Mouse (Mus musculus) MEL (cell line): ENCODE measurements around the gene Gatm. TPM values are rescaled to one million over a fixed set of nuclear protein-coding genes. Genes with fewer than 3 reads are reported as not detected.

ENCODE experiments used
- DNase-seq: peaks from one replicate; pipeline ENCODE4 v3.0.0; 2011; ENCODE audit warnings: low read depth, low spot score
- H3K27ac ChIP-seq: 2 replicates; pipeline ENCODE4 v1.5.1; 2012; ENCODE audit warnings: low read depth, mild to moderate bottlenecking, control low read depth, low read length, moderate library complexity; ENCODE audit not compliant: control insufficient read depth
- H3K27me3 ChIP-seq, 2 experiments: fragments of 150-350 bp in 1 of 2; sonication (generic) in 1 of 2; 2 replicates each; pipeline ENCODE4 v1.6.1; 2012; ENCODE audit warnings: low read length in 2 of 2, mild to moderate bottlenecking in 2 of 2, improper control_type of control experiment in 1 of 2, moderate library complexity in 1 of 2; ENCODE audit not compliant: insufficient read depth in 2 of 2, control insufficient read depth in 1 of 2
- H3K36me3 ChIP-seq, 2 experiments: 2 replicates each; pipeline ENCODE4 v1.6.1; 2012 to 2014; ENCODE audit warnings: low read length in 2 of 2, improper control_type of control experiment in 1 of 2, inconsistent platforms in 1 of 2, mild to moderate bottlenecking in 1 of 2; ENCODE audit not compliant: insufficient read depth in 2 of 2, control insufficient read depth in 1 of 2
- H3K4me1 ChIP-seq, 2 experiments: fragments of 150-350 bp in 1 of 2; sonication (generic) in 1 of 2; 2 replicates each; pipeline ENCODE4 v1.6.1; 2012; ENCODE audit warnings: low read length in 2 of 2, improper control_type of control experiment in 1 of 2, mild to moderate bottlenecking in 1 of 2; ENCODE audit not compliant: insufficient read depth in 2 of 2, control insufficient read depth in 1 of 2
- H3K4me3 ChIP-seq, 2 experiments: fragments of 150-350 bp in 1 of 2; sonication (generic) in 1 of 2; 2 replicates each; pipeline ENCODE4 v1.5.1; 2012; ENCODE audit warnings: low read depth in 2 of 2, low read length in 2 of 2, mild to moderate bottlenecking in 2 of 2, moderate library complexity in 2 of 2, control low read depth in 1 of 2, improper control_type of control experiment in 1 of 2; ENCODE audit not compliant: control insufficient read depth in 1 of 2, insufficient read depth in 1 of 2
- H3K79me2 ChIP-seq: 2 replicates; pipeline ENCODE4 v1.6.1; 2012; ENCODE audit warnings: mild to moderate bottlenecking, low read length, moderate library complexity; ENCODE audit not compliant: control insufficient read depth, poor library complexity, insufficient read depth
- H3K9ac ChIP-seq: 2 replicates; pipeline ENCODE4 v1.6.1; 2012; ENCODE audit warnings: low read depth, mild to moderate bottlenecking, control low read depth, low read length, moderate library complexity; ENCODE audit not compliant: control insufficient read depth, poor library complexity, severe bottlenecking
- H3K9me3 ChIP-seq: fragments of 150-350 bp; sonication (generic); replicated peaks from 2 replicates; pipeline ENCODE4 v1.6.1; 2012; ENCODE audit warnings: mild to moderate bottlenecking, low read length, improper control_type of control experiment, moderate library complexity; ENCODE audit not compliant: insufficient read depth
- BHLHE40 ChIP-seq: IDR thresholded peaks from 2 replicates; pipeline ENCODE4 v1.6.1; 2012; ENCODE audit warnings: low read depth, mild to moderate bottlenecking, inconsistent platforms, low read length, improper control_type of control experiment, borderline replicate concordance
- CHD2 ChIP-seq: IDR thresholded peaks from 2 replicates; pipeline ENCODE4 v1.6.1; 2011; ENCODE audit warnings: low read length, improper control_type of control experiment
- CTCF ChIP-seq, 3 experiments: IDR thresholded peaks in 2 of 3; conservative IDR thresholded peaks in 1 of 3; 2 replicates each; pipeline ENCODE4 v1.5.1; 2011 to 2012; ENCODE audit warnings: low read length in 3 of 3, low read depth in 2 of 3, mild to moderate bottlenecking in 2 of 3, improper control_type of control experiment in 1 of 3, inconsistent platforms in 1 of 3, mixed read lengths in 1 of 3, moderate library complexity in 1 of 3; ENCODE audit not compliant: control insufficient read depth in 1 of 3, insufficient read depth in 1 of 3, poor library complexity in 1 of 3, severe bottlenecking in 1 of 3
- E2F4 ChIP-seq: IDR thresholded peaks from 2 replicates; pipeline ENCODE4 v1.6.1; 2011; ENCODE audit warnings: low read depth, low read length, improper control_type of control experiment, borderline replicate concordance
- ETS1 ChIP-seq: IDR thresholded peaks from 2 replicates; pipeline ENCODE4 v1.6.1; 2012; ENCODE audit warnings: low read depth, mild to moderate bottlenecking, inconsistent platforms, low read length, improper control_type of control experiment, moderate library complexity
- GABPA ChIP-seq: IDR thresholded peaks from 2 replicates; pipeline ENCODE4 v1.6.1; 2012; ENCODE audit warnings: low read depth, mild to moderate bottlenecking, inconsistent platforms, low read length, improper control_type of control experiment, moderate library complexity
- GATA1 ChIP-seq: IDR thresholded peaks from 2 replicates; pipeline ENCODE4 v1.6.1; 2011; ENCODE audit warnings: low read depth, low read length, improper control_type of control experiment
- HCFC1 ChIP-seq: IDR thresholded peaks from 2 replicates; pipeline ENCODE4 v1.6.1; 2012; ENCODE audit warnings: low read depth, mild to moderate bottlenecking, inconsistent platforms, low read length, improper control_type of control experiment, moderate library complexity
- JUND ChIP-seq: IDR thresholded peaks from 2 replicates; pipeline ENCODE4 v1.6.1; 2011; ENCODE audit warnings: low read depth, mild to moderate bottlenecking, improper control_type of control experiment, low read length
- KAT2A ChIP-seq: conservative IDR thresholded peaks from 2 replicates; pipeline ENCODE4 v1.6.1; 2012; ENCODE audit warnings: low read depth, low read length, improper control_type of control experiment, inconsistent platforms
- MAX ChIP-seq: IDR thresholded peaks from 2 replicates; pipeline ENCODE4 v1.6.1; 2011; ENCODE audit warnings: low read length, improper control_type of control experiment
- MAZ ChIP-seq: IDR thresholded peaks from 2 replicates; pipeline ENCODE4 v1.6.1; 2012; ENCODE audit warnings: low read depth, mild to moderate bottlenecking, inconsistent platforms, low read length, improper control_type of control experiment
- MXI1 ChIP-seq: IDR thresholded peaks from 2 replicates; pipeline ENCODE4 v1.6.1; 2011; ENCODE audit warnings: mild to moderate bottlenecking, low read depth, low read length, improper control_type of control experiment
- MYC ChIP-seq: IDR thresholded peaks from 2 replicates; pipeline ENCODE4 v1.6.1; 2011; ENCODE audit warnings: low read depth, mild to moderate bottlenecking, low read length, improper control_type of control experiment, moderate library complexity
- NELFE ChIP-seq: IDR thresholded peaks from 2 replicates; pipeline ENCODE4 v1.6.1; 2011; ENCODE audit warnings: low read depth, low read length, improper control_type of control experiment
- POLR2AphosphoS2 ChIP-seq: IDR thresholded peaks from 2 replicates; pipeline ENCODE4 v1.6.1; 2011; ENCODE audit warnings: low read length, improper control_type of control experiment
- POLR2AphosphoS5 ChIP-seq: IDR thresholded peaks from 2 replicates; pipeline ENCODE4 v1.6.1; 2012; ENCODE audit warnings: low read depth, borderline replicate concordance, mild to moderate bottlenecking, inconsistent platforms, low read length, moderate library complexity, mixed read lengths
- RAD21 ChIP-seq: IDR thresholded peaks from 2 replicates; pipeline ENCODE4 v1.6.1; 2011; ENCODE audit warnings: mild to moderate bottlenecking, low read depth, low read length, improper control_type of control experiment
- SMC3 ChIP-seq: IDR thresholded peaks from 2 replicates; pipeline ENCODE4 v1.6.1; 2011; ENCODE audit warnings: low read depth, low read length, improper control_type of control experiment
- TAL1 ChIP-seq: IDR thresholded peaks from 2 replicates; pipeline ENCODE4 v1.6.1; 2012; ENCODE audit warnings: mild to moderate bottlenecking, inconsistent platforms, low read length, moderate library complexity, mixed read lengths
- TBP ChIP-seq: IDR thresholded peaks from 2 replicates; pipeline ENCODE4 v1.8.0; 2011; ENCODE audit warnings: low read depth, low read length, improper control_type of control experiment
- TCF12 ChIP-seq: IDR thresholded peaks from 2 replicates; pipeline ENCODE4 v1.6.1; 2014; ENCODE audit warnings: low read depth, mild to moderate bottlenecking, inconsistent platforms, low read length, improper control_type of control experiment, moderate library complexity
- UBTF ChIP-seq: IDR thresholded peaks from 2 replicates; pipeline ENCODE4 v1.6.1; 2012; ENCODE audit warnings: low read depth, mild to moderate bottlenecking, inconsistent platforms, low read length, improper control_type of control experiment, moderate library complexity, borderline replicate concordance; ENCODE audit not compliant: insufficient read depth
- ZC3H11A ChIP-seq: IDR thresholded peaks from 2 replicates; pipeline ENCODE4 v1.6.1; 2012; ENCODE audit warnings: low read depth, mild to moderate bottlenecking, inconsistent platforms, low read length, improper control_type of control experiment
- ZKSCAN1 ChIP-seq: IDR thresholded peaks from 2 replicates; pipeline ENCODE4 v1.6.1; 2012; ENCODE audit warnings: low read depth, mild to moderate bottlenecking, inconsistent platforms, low read length, improper control_type of control experiment, moderate library complexity
- ZMIZ1 ChIP-seq: IDR thresholded peaks from 2 replicates; pipeline ENCODE4 v1.6.1; 2012; ENCODE audit warnings: low read depth, mild to moderate bottlenecking, inconsistent platforms, low read length, improper control_type of control experiment, moderate library complexity
- ZNF384 ChIP-seq: IDR thresholded peaks from 2 replicates; pipeline ENCODE4 v1.6.1; 2012; ENCODE audit warnings: low read depth, mild to moderate bottlenecking, inconsistent platforms, low read length, improper control_type of control experiment
- polyA plus RNA-seq, 2 experiments: library from polyadenylated mRNA; stranded (reverse) in 1 of 2; unstranded in 1 of 2; fragments of >175 nt in 1 of 2; fragments of >200 nt in 1 of 2; gene quantifications; 2 replicates each; pipeline versions ENCODE4 v1.2.1 to v1.2.4; 2012; ENCODE audit warnings: low replicate concordance in 2 of 2, low read depth in 1 of 2; ENCODE audit not compliant: insufficient read length in 2 of 2, insufficient read depth in 1 of 2, missing spikeins in 1 of 2
- total RNA-seq: library from RNA; depleted of rRNA; stranded (reverse); fragments of 300-350 nt; gene quantifications from 2 replicates; pipeline ENCODE4 v1.2.3, GENCODE M21; 2012

The Gatm gene
- total and polyA plus RNA-seq, 3 experiments, result not detected

- TF ChIP-seq TCF12 (peak; percentile 61; the same call in 1 of the 2 replicates), MXI1 (peak; percentile 67), CHD2 (no peak), GABPA (no peak), ZC3H11A (no peak), ZNF384 (no peak), ETS1 (no peak), MYC (peak; percentile 69; the same call in 1 of the 2 replicates), GATA1 (no peak), ZKSCAN1 (no peak), POLR2AphosphoS2 (peak; percentile 92), ZMIZ1 (no peak; the same call in 1 of the 2 replicates), TAL1 (no peak), HCFC1 (peak; percentile 87), SMC3 (no peak), KAT2A (no peak; the same call in 1 of the 2 replicates)
Measured at GRCm38 (mm10) chr2:122630465-122631225, 19.5 kb upstream of the Gatm start (continued).

DNA sequence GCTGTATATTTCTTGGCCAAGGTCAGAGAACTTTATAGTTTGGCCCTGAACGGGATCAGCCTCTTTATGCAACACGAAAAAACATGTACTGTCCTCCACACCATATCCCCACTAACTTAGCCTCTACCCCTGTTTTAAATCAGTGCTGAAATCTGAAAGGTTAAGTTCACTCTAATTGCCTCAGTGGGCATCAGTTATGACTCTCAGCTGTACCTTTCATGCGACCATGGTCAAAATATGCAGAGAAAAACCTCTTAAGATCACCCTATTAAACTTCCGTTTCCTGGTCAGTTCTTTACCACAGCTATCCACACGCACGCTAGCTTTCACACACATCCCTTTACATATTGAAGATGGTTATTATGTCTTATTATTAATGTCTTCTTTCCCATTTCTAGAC is 18.8 kb upstream of the Gatm start:
- H3K79me2 ChIP-seq, result peaks cover 21% of the 10 kb centered on the region
- peaks cover 1 to 7% of the 10 kb centered on the region in 2 experiments; a peak in 2 of 4 replicates for H3K36me3 ChIP-seq
- peak overlapping the region in 1 of 2 experiments; percentile 70; a peak in 1 of 4 replicates for H3K4me3 ChIP-seq
- no peak overlapping the region for H3K27ac ChIP-seq
- H3K27me3 ChIP-seq, result peaks cover 0 to 2% of the 10 kb centered on the region in 2 experiments; a peak in 1 of 4 replicates
- no peak overlapping the region; the same call in 1 of the 2 replicates for H3K9ac ChIP-seq
- DNase-seq, result no peak
- peaks cover 2 to 4% of the 10 kb centered on the region in 2 experiments; a peak in 2 of 4 replicates for H3K4me1 ChIP-seq
- TF ChIP-seq KAT2A (no peak), RAD21 (no peak), TBP (no peak)
- H3K9me3 ChIP-seq, result no peaks in the 10 kb centered on the region

DNA sequence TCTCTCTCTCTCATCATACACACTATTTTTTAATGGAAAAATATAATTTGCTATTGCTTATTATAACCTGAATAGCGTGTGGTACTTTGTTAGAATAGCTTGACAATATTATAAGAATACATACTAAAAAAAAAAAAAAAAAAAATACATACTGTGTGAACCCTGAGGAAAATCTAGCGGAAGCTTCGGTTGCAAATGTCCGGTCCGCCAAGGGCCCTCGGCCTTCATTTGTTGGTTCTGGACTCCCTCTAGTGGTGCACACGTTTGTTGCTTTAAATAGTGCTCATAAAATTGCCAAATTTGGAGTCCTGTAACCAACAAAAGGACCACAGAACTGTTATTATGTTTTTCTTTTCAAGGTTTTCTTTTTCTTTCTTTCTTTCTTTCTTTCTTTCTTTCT is 17.9 kb upstream of the Gatm start:
- peak; percentile 49 for DNase-seq
- H3K4me3 ChIP-seq, result no peak overlapping the region
- peaks cover 0 to 2% of the 10 kb centered on the region in 2 experiments; a peak in 1 of 4 replicates for H3K27me3 ChIP-seq
- no peak overlapping the region for H3K27ac ChIP-seq
- H3K9me3 ChIP-seq, result no peaks in the 10 kb centered on the region
- H3K4me1 ChIP-seq, result peaks cover 2 to 4% of the 10 kb centered on the region in 2 experiments; a peak in 2 of 4 replicates
- no peak for TF ChIP-seq POLR2AphosphoS5
- peak; percentile 41 for TF ChIP-seq ZC3H11A
- TF ChIP-seq TBP, result no peak
- TF ChIP-seq ETS1, result no peak
- TF ChIP-seq SMC3, result peak; percentile 56
- TF ChIP-seq NELFE, result no peak
- TF ChIP-seq JUND, result no peak
- no peak for TF ChIP-seq MAX
- peak; percentile 73 for TF ChIP-seq RAD21
- TF ChIP-seq BHLHE40, result no peak
- peak; percentile 24 to 61 (median 60); a peak in 5 of 6 replicates for TF ChIP-seq CTCF (IDR thresholded peaks at IDR 0.05 in 2 of 3, conservative IDR thresholded peaks at IDR 0.05 in 1 of 3; ENCODE audit: control insufficient read depth in 1 of 3, insufficient read depth in 1 of 3, low read depth in 2 of 3, low read length in 3 of 3, poor library complexity in 1 of 3, severe bottlenecking in 1 of 3)
- no peak for TF ChIP-seq MYC
- TF ChIP-seq KAT2A, result no peak
- TF ChIP-seq UBTF, result no peak
- no peak for TF ChIP-seq MAZ
- TF ChIP-seq ZNF384, result no peak
- TF ChIP-seq E2F4, result no peak
- TF ChIP-seq ZKSCAN1, result no peak
- H3K36me3 ChIP-seq, result peaks cover 1 to 7% of the 10 kb centered on the region in 2 experiments; a peak in 2 of 4 replicates
- H3K9ac ChIP-seq, result no peak overlapping the region
- H3K79me2 ChIP-seq, result peaks cover 21% of the 10 kb centered on the region
